Mouse (Mus musculus): Measurements from ENCODE around the gene Haus2. TPM values are rescaled to one million over a fixed set of nuclear protein-coding genes. Genes with fewer than 3 reads are reported as not detected.
"Not testable (repeated sequence)": the region's sequence is repeated elsewhere in the genome, so short reads cannot be mapped to it uniquely, and the experiment has no call there.

Haus2 gene
- 3.4 and 4.7 TPM in 2 replicates for polyA plus RNA-seq (2012; rRNA removed)

DNA sequence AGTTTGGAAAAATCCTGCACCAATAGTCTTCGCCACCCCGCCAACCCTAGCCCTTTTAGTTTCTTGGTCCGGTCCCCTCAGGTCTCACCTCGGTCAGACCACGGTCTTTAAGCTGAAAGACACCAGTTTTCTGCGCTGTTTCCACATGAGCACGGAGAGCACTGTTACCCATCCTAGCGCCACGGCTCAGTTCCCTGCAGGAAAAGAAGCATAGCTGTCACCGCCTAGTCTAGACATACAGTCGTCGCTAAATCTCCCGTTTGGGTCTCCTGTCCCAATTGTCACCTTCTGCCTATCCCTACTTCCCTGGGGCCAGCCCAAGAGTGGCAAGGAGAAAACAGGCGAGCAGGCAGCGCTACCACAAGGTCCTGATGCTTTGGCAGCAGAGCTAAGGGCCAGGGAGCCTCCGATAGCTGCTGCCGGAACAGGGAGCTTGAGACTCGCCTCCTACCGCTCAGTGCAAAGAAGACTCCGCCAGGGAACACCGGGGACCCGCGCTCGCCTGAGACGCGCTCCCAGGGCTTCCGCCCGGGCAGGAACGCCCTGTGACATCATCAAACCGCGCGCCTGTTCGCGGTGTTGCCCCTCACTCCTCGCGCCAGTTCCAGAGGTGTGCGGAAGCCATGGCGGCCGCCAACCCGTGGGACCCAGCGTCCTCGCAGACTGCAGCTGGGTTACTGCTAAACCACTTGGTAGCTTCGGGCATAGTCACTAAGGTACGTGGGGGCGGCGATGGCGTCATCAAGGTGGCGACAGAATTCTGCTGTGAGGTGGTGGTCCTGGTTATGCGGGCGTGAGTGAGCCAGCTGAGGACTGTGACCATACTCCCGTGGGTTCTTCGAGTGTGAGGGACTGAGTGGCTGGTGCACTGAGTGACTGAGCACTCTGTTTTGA, at the start of gene Haus2, which contains the start of gene Lrrc57:
Gene Haus2, plus strand, starts transcription at position 554 of the 894 bp plus-strand sequence.
Gene Lrrc57, minus strand, starts transcription at position 691 of the 894 bp plus-strand sequence.
- no peak for DNase-seq (ENCODE audit: low read depth)

- no peak for DNase-seq (ENCODE audit: low read depth)
Observed at GRCm38 (mm10) chr2:120561524-120561923, 47.7 kb upstream of the Haus2 start.

DNA sequence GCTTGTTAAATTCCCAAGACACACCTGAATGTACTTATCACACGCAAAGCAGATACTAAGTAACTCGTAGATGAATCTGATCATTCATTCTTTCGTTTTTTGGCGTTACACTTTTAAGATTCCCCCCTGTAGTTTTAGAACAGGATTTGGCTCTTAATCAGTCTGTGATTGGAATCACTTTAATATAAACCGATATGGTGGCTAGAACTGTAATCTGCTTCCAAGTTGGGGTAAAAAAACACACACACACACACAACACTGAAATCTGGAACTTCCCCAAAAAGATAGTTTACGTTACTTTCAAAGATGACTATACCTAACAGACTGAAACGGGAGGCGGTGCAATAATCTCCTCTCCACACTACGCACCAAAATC, 46.3 kb upstream of the Haus2 start:
- DNase-seq (ENCODE audit: low read depth) = no peak

- peak; percentile 38 for DNase-seq (ENCODE audit: low read depth)
Observed at GRCm38 (mm10) chr2:120563235-120563990, 45.8 kb upstream of the Haus2 start, which contains the start of gene Zfp106. TSS of gene Zfp106 (minus strand) at chr2:120563843.

- DNase-seq (ENCODE audit: low read depth) = not testable (repeated sequence)
Observed at GRCm38 (mm10) chr2:120564548-120565188, 44.5 kb upstream of the Haus2 start.

DNA sequence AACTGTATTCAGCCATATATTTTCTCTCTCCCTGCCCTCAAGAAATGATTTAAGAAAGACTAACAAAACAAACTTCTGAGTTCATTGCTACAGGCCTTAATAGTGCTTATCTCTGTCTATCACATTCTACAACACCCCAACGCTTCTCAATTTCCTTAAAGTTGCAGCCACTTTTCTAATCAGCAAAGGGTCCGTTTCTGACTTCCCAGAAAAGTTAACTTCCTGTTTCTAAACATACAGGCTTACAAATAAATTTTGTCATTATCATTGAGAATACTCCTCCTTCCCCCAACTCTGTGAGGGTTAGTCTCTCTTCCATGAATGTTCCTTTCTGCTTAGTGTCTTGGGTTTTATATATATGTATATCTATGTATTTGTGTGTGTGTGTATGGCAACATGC, 43.8 kb upstream of the Haus2 start:
- DNase-seq (ENCODE audit: low read depth) = no peak

GRCm38 (mm10) chr2:120566886-120567797, 42.0 kb upstream of the Haus2 start, which contains the start of gene Snap23:
TSS of gene Snap23 (plus strand) at chr2:120567671.
- DNase-seq (ENCODE audit: low read depth) = peak; percentile 66

DNA sequence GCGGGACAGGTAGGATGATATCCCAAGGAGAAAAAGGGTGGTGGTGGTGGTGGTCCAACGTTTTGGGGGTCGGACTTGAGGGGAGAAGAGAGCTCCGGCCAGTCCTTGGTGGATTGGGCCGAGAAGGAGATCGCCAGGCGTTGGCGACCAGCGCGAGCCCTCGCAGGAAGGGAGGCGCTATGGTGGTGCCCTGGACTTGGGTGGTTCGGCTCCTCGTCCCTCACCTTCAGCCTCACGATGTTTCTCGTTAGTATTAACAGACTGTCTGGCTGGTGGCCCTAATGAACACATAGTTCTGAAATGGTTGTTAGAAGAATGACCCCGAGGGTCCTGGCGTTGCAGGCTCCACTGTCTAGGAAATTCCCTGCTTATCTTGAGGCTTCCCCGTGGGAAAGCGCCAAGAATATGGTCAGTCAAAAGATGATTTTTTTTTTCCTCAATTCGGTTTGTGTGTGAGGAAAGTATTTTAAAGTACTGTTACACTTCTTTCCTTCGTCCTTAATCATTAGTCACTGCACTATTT, 41.3 kb upstream of the Haus2 start:
- no peak for DNase-seq (ENCODE audit: low read depth)

GRCm38 (mm10) chr2:120571081-120571480, 38.1 kb upstream of the Haus2 start:
- no peak for DNase-seq (ENCODE audit: low read depth)

DNA sequence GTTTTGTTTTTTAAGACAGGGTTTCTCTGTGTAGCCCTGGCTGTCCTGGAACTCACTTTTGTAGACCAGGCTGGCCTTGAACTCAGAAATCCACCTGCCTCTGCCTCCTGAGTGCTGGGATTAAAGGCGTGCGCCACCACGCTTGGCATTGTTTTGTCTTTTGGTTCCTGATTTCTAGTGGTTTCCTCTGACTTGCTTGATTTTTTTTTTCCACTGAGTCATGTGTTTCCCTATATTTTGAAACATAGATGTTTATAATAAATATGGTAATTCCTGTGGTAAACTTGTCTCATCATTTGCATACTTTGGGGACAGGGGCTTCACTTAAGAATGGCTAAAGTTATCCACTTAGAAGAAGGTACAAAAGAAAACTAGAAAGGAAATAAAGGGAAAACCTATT, 37.0 kb upstream of the Haus2 start:
- DNase-seq (ENCODE audit: low read depth) = not testable (repeated sequence)

GRCm38 (mm10) chr2:120575121-120575520, 34.1 kb upstream of the Haus2 start:
- DNase-seq (ENCODE audit: low read depth) = no peak

- DNase-seq (ENCODE audit: low read depth) = no peak
Observed at GRCm38 (mm10) chr2:120575978-120576377, 33.2 kb upstream of the Haus2 start.

DNA sequence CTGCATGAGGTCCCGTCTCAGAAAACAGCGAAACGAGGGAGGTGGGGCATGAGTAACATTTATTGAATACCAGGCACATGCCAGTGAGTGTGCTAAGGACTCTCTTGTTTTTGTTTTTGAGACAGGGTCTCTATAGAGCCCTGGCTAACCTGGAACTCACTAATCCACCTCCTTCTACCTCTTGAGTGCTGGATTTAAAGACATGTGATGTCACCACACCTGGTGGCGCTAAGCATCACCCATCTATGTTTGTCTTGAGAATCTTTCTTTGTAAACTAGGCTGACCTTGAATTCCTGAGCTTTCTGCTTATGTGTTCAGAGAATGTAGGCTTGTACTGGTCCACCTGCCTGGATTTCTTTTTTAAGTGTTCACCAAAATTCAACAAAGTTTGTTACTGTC, 31.4 kb upstream of the Haus2 start:
- DNase-seq (ENCODE audit: low read depth) = no peak

- DNase-seq (ENCODE audit: low read depth) = no peak
Observed at GRCm38 (mm10) chr2:120578286-120578685, 30.9 kb upstream of the Haus2 start.

- DNase-seq (ENCODE audit: low read depth) = no peak
Observed at GRCm38 (mm10) chr2:120589759-120590158, 19.4 kb upstream of the Haus2 start.

DNA sequence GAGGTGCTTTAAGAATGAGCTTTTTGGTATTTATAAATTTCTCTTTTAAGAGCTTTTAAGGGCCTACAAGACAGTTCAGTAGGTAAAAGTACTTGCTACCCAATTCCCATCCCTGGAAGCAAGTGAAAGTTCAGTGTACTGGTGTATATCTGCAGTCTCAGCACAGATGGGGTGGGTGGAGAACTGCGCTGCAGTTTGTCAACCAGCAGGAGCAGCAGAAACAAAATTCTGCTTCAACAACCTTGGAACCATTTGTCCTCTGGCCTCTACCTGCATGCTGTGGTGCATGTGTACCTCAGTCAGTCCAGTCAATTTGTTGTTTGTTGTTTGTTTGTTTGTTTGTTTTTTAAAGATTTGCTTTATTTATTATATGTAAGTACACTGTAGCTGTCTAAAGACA, 17.0 kb upstream of the Haus2 start:
- DNase-seq (ENCODE audit: low read depth) = no peak

DNA sequence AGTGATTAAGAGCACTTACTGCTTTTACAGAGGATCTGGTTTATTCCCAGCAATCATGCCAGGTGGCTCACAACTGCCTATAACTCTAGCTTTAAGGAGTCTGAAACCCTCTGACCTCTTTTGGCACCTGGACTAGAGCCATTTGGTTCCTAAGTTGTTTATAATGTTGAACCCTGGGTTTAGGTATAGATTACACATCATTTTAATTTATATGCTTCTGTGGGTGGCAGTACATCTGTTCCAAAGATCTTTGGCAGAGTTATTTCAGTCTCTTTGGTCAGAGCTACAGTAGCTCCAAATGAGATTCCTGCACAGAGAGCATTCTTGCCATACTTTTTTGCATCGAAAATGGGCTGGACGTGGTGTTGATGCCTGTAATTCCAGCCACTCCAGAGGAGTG, 11.4 kb upstream of the Haus2 start:
- DNase-seq (ENCODE audit: low read depth) = no peak

GRCm38 (mm10) chr2:120599506-120599905, 9.7 kb upstream of the Haus2 start:
- DNase-seq (ENCODE audit: low read depth) = no peak

GRCm38 (mm10) chr2:120606021-120606690, 3.0 kb upstream of the Haus2 start:
- DNase-seq (ENCODE audit: low read depth) = no peak

All from gonadal fat pad, adult 2 months (tissue).